Comparison of ENCODE assay signal across 11 mouse cellular contexts in genomic region chr15:84593514-84593913, GRCm38 (mm10). TPM values are rescaled to one million over a fixed set of nuclear protein-coding genes. Genes with fewer than 3 reads are reported as not detected.
DNase-seq lines count a peak whose midpoint lies in the region; ATAC-seq and TF ChIP-seq lines count a peak whose summit lies in the region.
"Had no signal": no experiment of that assay in that cellular context is flagged by ENCODE, and none has a peak within 500 bp of the region (broad histone marks: within the 10 kb centered on the region; RNA-seq: fewer than 3 reads in every experiment).

No protein-coding gene starts in this region.

- TF ChIP-seq POLR2A in thymus, adult 2 months (IDR thresholded peaks at IDR 0.05; ENCODE audit: control insufficient read depth, extremely low read depth, insufficient read depth, low read length, poor library complexity) = no peak
- no peak for TF ChIP-seq POLR2A in small intestine, adult 2 months (IDR thresholded peaks at IDR 0.05; ENCODE audit: low read depth, low read length)
- no peak for TF ChIP-seq POLR2A in kidney, adult 2 months (IDR thresholded peaks at IDR 0.05; ENCODE audit: low read depth, low read length)

- H3K4me1 ChIP-seq in heart, embryonic 12.5 days (replicated peaks) = peaks cover 19% of the 10 kb centered on the region
- H3K4me1 ChIP-seq in thymus, adult 2 months (replicated peaks; ENCODE audit: control insufficient read depth, insufficient read depth, low read length) = peaks cover 7% of the 10 kb centered on the region
- H3K4me1 ChIP-seq in limb, embryonic 11.5 days (ENCODE audit: control insufficient read depth, insufficient read depth, low read length) = peaks cover 21% of the 10 kb centered on the region
- H3K4me1 ChIP-seq in small intestine, adult 2 months (ENCODE audit: control insufficient read depth, insufficient read depth, insufficient read length, low read length) = no peaks in the 10 kb centered on the region
- no peaks in the 10 kb centered on the region for H3K4me1 ChIP-seq in kidney, adult 2 months (ENCODE audit: control insufficient read depth, insufficient read depth, low read length)

- TF ChIP-seq CTCF in thymus, adult 2 months (IDR thresholded peaks at IDR 0.05; ENCODE audit: borderline replicate concordance, control insufficient read depth, extremely low read depth, insufficient read depth, low read length, poor library complexity) = 0 out of 2 replicates have a peak, but pooled peaks have one; percentile 32
- 0 out of 2 replicates have a peak, but pooled peaks have one; percentile 14 for TF ChIP-seq CTCF in small intestine, adult 2 months (IDR thresholded peaks at IDR 0.05; ENCODE audit: extremely low read depth, insufficient read length, insufficient replicate concordance, low read depth, low read length)
- no peak for TF ChIP-seq CTCF in kidney, adult 2 months (conservative IDR thresholded peaks at IDR 0.05; ENCODE audit: insufficient read depth, insufficient read length, low read depth, low read length)

- no peak for ATAC-seq in heart, embryonic 12.5 days (ENCODE audit: insufficient number of reproducible peaks, low FRiP score)
- no peak for ATAC-seq in limb, embryonic 11.5 days (ENCODE audit: insufficient number of reproducible peaks, low FRiP score, low TSS enrichment, low read depth)

- peak; percentile 39 for DNase-seq in heart, postnatal 4 days
- no peak for DNase-seq in thymus, adult 2 months
- DNase-seq in thymus, postnatal 14 days = no peak
- peak; percentile 53 for DNase-seq in limb, embryonic 11.5 days (ENCODE audit: low spot score)
- no peak for DNase-seq in right cerebral cortex, postnatal 14 days
- no peak for DNase-seq in kidney, adult 2 months
- DNase-seq: heart, adult 11 months had no signal

- H3K4me3 ChIP-seq in heart, embryonic 12.5 days = no peak overlapping the region
- H3K4me3 ChIP-seq in thymus, adult 2 months (ENCODE audit: control insufficient read depth, insufficient read depth, low read length) = no peak overlapping the region
- no peak overlapping the region for H3K4me3 ChIP-seq in limb, embryonic 11.5 days (ENCODE audit: low read depth, low read length)
- no peak overlapping the region for H3K4me3 ChIP-seq in small intestine, adult 2 months (ENCODE audit: low read depth, low read length)
- H3K4me3 ChIP-seq in kidney, adult 2 months (ENCODE audit: insufficient read depth, low read depth, low read length) = no peak overlapping the region
- H3K4me3 ChIP-seq: erythroblast, embryonic 14.5 days had no signal

- H3K4me2 ChIP-seq in heart, embryonic 12.5 days = no peak overlapping the region
- H3K4me2 ChIP-seq in limb, embryonic 11.5 days (ENCODE audit: low read depth, severe bottlenecking) = no peak overlapping the region

- peaks cover 22% of the 10 kb centered on the region for H3K27me3 ChIP-seq in heart, embryonic 12.5 days (replicated peaks)
- no peaks in the 10 kb centered on the region for H3K27me3 ChIP-seq in thymus, adult 2 months (ENCODE audit: control insufficient read depth, insufficient read depth, low read length)
- H3K27me3 ChIP-seq in limb, embryonic 11.5 days (ENCODE audit: control insufficient read depth, insufficient read depth, low read length) = no peaks in the 10 kb centered on the region
- no peaks in the 10 kb centered on the region for H3K27me3 ChIP-seq in small intestine, adult 2 months (ENCODE audit: control insufficient read depth, insufficient read depth, low read length)
- no peaks in the 10 kb centered on the region for H3K27me3 ChIP-seq in kidney, adult 2 months (replicated peaks; ENCODE audit: control insufficient read depth, insufficient read depth, low read length)

- no peaks in the 10 kb centered on the region for H3K36me3 ChIP-seq in heart, embryonic 12.5 days
- H3K36me3 ChIP-seq in thymus, adult 2 months (ENCODE audit: control insufficient read depth, insufficient read depth, low read length) = no peaks in the 10 kb centered on the region
- no peaks in the 10 kb centered on the region for H3K36me3 ChIP-seq in limb, embryonic 11.5 days (ENCODE audit: control insufficient read depth, insufficient read depth, low read length)
- H3K36me3 ChIP-seq in small intestine, adult 2 months (ENCODE audit: control insufficient read depth, insufficient read depth, low read length) = no peaks in the 10 kb centered on the region
- no peaks in the 10 kb centered on the region for H3K36me3 ChIP-seq in kidney, adult 2 months (ENCODE audit: control insufficient read depth, insufficient read depth, low read length)

- no peak overlapping the region for H3K27ac ChIP-seq in heart, embryonic 12.5 days (ENCODE audit: poor library complexity, severe bottlenecking)
- H3K27ac ChIP-seq in thymus, adult 2 months (ENCODE audit: control insufficient read depth, insufficient read depth, low read length) = no peak overlapping the region
- H3K27ac ChIP-seq in limb, embryonic 11.5 days (replicated peaks; ENCODE audit: low read depth, low read length) = no peak overlapping the region
- H3K27ac ChIP-seq in small intestine, adult 2 months (ENCODE audit: insufficient read depth, low read depth, low read length) = no peak overlapping the region
- H3K27ac ChIP-seq in kidney, adult 2 months (ENCODE audit: insufficient read depth, low read depth, low read length) = no peak overlapping the region
- H3K27ac ChIP-seq: macrophage had no signal

- H3K9ac ChIP-seq in heart, embryonic 12.5 days = no peak overlapping the region
- no peak overlapping the region for H3K9ac ChIP-seq in limb, embryonic 11.5 days (ENCODE audit: low read length)

- H3K9me3 ChIP-seq in heart, embryonic 12.5 days (replicated peaks) = no peaks in the 10 kb centered on the region
- no peaks in the 10 kb centered on the region for H3K9me3 ChIP-seq in limb, embryonic 11.5 days (ENCODE audit: control insufficient read depth, low read length)

- WGBS in heart, embryonic 12.5 days = 51% methylated on average over 9 of the region's 9 CpGs
- WGBS in thymus, adult 2 months = 71% methylated on average over 9 of the region's 9 CpGs
- 31% methylated on average over 9 of the region's 9 CpGs for WGBS in limb, embryonic 11.5 days
- 67% methylated on average over 9 of the region's 9 CpGs for WGBS in small intestine, adult 2 months
- WGBS in kidney, adult 2 months = 28% methylated on average over 9 of the region's 9 CpGs

RNA-seq across cellular contexts. Expression of gene Rtl6, which starts 35.9 kb away (rescaled TPM):
- total RNA-seq in heart, postnatal 4 days (2021) = 10 to 100 TPM; 10.2 to 10.6 TPM
- 13.1 and 14.1 TPM in 2 replicates for polyA plus RNA-seq in heart, embryonic 12.5 days (2016; fragmentation: Nextera tagmentation; extraction: Ambion mirVana)
- 18.8 and 26.1 TPM in 2 replicates for polyA plus RNA-seq in thymus, adult 2 months (2012; rRNA removed)
- 14.2 and 15.3 TPM in 2 replicates for polyA plus RNA-seq in limb, embryonic 11.5 days (2014; fragmentation: Nextera tagmentation; extraction: Ambion mirVana)
- polyA plus RNA-seq in small intestine, adult 2 months (2012; rRNA removed) = 2.1 and 2.9 TPM in 2 replicates
- 6.9 and 8.4 TPM in 2 replicates for polyA plus RNA-seq in kidney, adult 2 months (2012; rRNA removed)
- polyA plus RNA-seq: erythroblast, embryonic 14.5 days had no signal

Comparison
In these comparisons a context has a peak if more than half of its experiments do, and no peak if none do; other contexts are left out.
1. DNase-seq: peak in heart, postnatal 4 days (single experiment) and limb, embryonic 11.5 days (single experiment); none in thymus, adult 2 months (single experiment), thymus, postnatal 14 days (single experiment), right cerebral cortex, postnatal 14 days (single experiment) and kidney, adult 2 months (single experiment).